Mouse (Mus musculus): ENCODE results near the gene Dapk1.

The Dapk1 gene

GRCm38 (mm10) chr13:60633945-60634344, 32.2 kb downstream of the Dapk1 start:
- Histone ChIP-seq H3K36me3 (ENCODE audit: control insufficient read depth, insufficient read depth, low read length, poor library complexity, severe bottlenecking) (no peaks in the 10 kb centered on the region), H3K27me3 (ENCODE audit: control insufficient read depth, insufficient read depth, low read length, poor library complexity, severe bottlenecking) (no peaks in the 10 kb centered on the region)
- no peak for DNase-seq (ENCODE audit: low read depth, low spot score)

- no peaks in the 10 kb centered on the region for H3K36me3 ChIP-seq (ENCODE audit: control insufficient read depth, insufficient read depth, low read length, poor library complexity, severe bottlenecking)
- DNase-seq (ENCODE audit: low read depth, low spot score) = no peak
- no peaks in the 10 kb centered on the region for H3K27me3 ChIP-seq (ENCODE audit: control insufficient read depth, insufficient read depth, low read length, poor library complexity, severe bottlenecking)
Observed at GRCm38 (mm10) chr13:60635636-60636035, 33.9 kb downstream of the Dapk1 start.

- DNase-seq (ENCODE audit: low read depth, low spot score) = no peak
- no peaks in the 10 kb centered on the region for H3K36me3 ChIP-seq (ENCODE audit: control insufficient read depth, insufficient read depth, low read length, poor library complexity, severe bottlenecking)
- H3K27me3 ChIP-seq (ENCODE audit: control insufficient read depth, insufficient read depth, low read length, poor library complexity, severe bottlenecking) = no peaks in the 10 kb centered on the region
Observed at GRCm38 (mm10) chr13:60639482-60640055, 37.8 kb downstream of the Dapk1 start.

- no peaks in the 10 kb centered on the region for H3K27me3 ChIP-seq (ENCODE audit: control insufficient read depth, insufficient read depth, low read length, poor library complexity, severe bottlenecking)
- no peak for DNase-seq (ENCODE audit: low read depth, low spot score)
- no peaks in the 10 kb centered on the region for H3K36me3 ChIP-seq (ENCODE audit: control insufficient read depth, insufficient read depth, low read length, poor library complexity, severe bottlenecking)
Observed at GRCm38 (mm10) chr13:60640420-60640819, 38.7 kb downstream of the Dapk1 start.

GRCm38 (mm10) chr13:60644457-60644889, 42.7 kb downstream of the Dapk1 start:
- no peak for DNase-seq (ENCODE audit: low read depth, low spot score)
- H3K36me3 ChIP-seq (ENCODE audit: control insufficient read depth, insufficient read depth, low read length, poor library complexity, severe bottlenecking) = no peaks in the 10 kb centered on the region
- H3K27me3 ChIP-seq (ENCODE audit: control insufficient read depth, insufficient read depth, low read length, poor library complexity, severe bottlenecking) = no peaks in the 10 kb centered on the region

- DNase-seq (ENCODE audit: low read depth, low spot score) = no peak
Observed at GRCm38 (mm10) chr13:60646791-60647190, 45.0 kb downstream of the Dapk1 start.

GRCm38 (mm10) chr13:60648350-60648749, 46.6 kb downstream of the Dapk1 start:
- no peaks in the 10 kb centered on the region for H3K36me3 ChIP-seq (ENCODE audit: control insufficient read depth, insufficient read depth, low read length, poor library complexity, severe bottlenecking)
- no peak for DNase-seq (ENCODE audit: low read depth, low spot score)
- H3K27me3 ChIP-seq (ENCODE audit: control insufficient read depth, insufficient read depth, low read length, poor library complexity, severe bottlenecking) = no peaks in the 10 kb centered on the region

More at GRCm38 (mm10) chr13:60646791-60647190, 45.0 kb downstream of the Dapk1 start:
- no peaks in the 10 kb centered on the region for H3K27me3 ChIP-seq (ENCODE audit: control insufficient read depth, insufficient read depth, low read length, poor library complexity, severe bottlenecking)
- no peaks in the 10 kb centered on the region for H3K36me3 ChIP-seq (ENCODE audit: control insufficient read depth, insufficient read depth, low read length, poor library complexity, severe bottlenecking)

GRCm38 (mm10) chr13:60650000-60650399, 48.3 kb downstream of the Dapk1 start:
- H3K36me3 ChIP-seq (ENCODE audit: control insufficient read depth, insufficient read depth, low read length, poor library complexity, severe bottlenecking) = no peaks in the 10 kb centered on the region
- DNase-seq (ENCODE audit: low read depth, low spot score) = no peak
- H3K27me3 ChIP-seq (ENCODE audit: control insufficient read depth, insufficient read depth, low read length, poor library complexity, severe bottlenecking) = no peaks in the 10 kb centered on the region

GRCm38 (mm10) chr13:60654017-60654565, 52.3 kb downstream of the Dapk1 start:
- Histone ChIP-seq H3K27me3 (ENCODE audit: control insufficient read depth, insufficient read depth, low read length, poor library complexity, severe bottlenecking) (no peaks in the 10 kb centered on the region), H3K36me3 (ENCODE audit: control insufficient read depth, insufficient read depth, low read length, poor library complexity, severe bottlenecking) (no peaks in the 10 kb centered on the region)
- no peak for DNase-seq (ENCODE audit: low read depth, low spot score)

GRCm38 (mm10) chr13:60655246-60655645, 53.5 kb downstream of the Dapk1 start:
- no peaks in the 10 kb centered on the region for H3K36me3 ChIP-seq (ENCODE audit: control insufficient read depth, insufficient read depth, low read length, poor library complexity, severe bottlenecking)
- no peak for DNase-seq (ENCODE audit: low read depth, low spot score)
- H3K27me3 ChIP-seq (ENCODE audit: control insufficient read depth, insufficient read depth, low read length, poor library complexity, severe bottlenecking) = no peaks in the 10 kb centered on the region

GRCm38 (mm10) chr13:60659600-60659999, 57.9 kb downstream of the Dapk1 start:
- H3K36me3 ChIP-seq (ENCODE audit: control insufficient read depth, insufficient read depth, low read length, poor library complexity, severe bottlenecking) = no peaks in the 10 kb centered on the region
- no peaks in the 10 kb centered on the region for H3K27me3 ChIP-seq (ENCODE audit: control insufficient read depth, insufficient read depth, low read length, poor library complexity, severe bottlenecking)
- no peak for DNase-seq (ENCODE audit: low read depth, low spot score)

GRCm38 (mm10) chr13:60660056-60660455, 58.3 kb downstream of the Dapk1 start:
- DNase-seq (ENCODE audit: low read depth, low spot score) = no peak
- H3K27me3 ChIP-seq (ENCODE audit: control insufficient read depth, insufficient read depth, low read length, poor library complexity, severe bottlenecking) = no peaks in the 10 kb centered on the region

GRCm38 (mm10) chr13:60660711-60661261, 59.0 kb downstream of the Dapk1 start:
- no peak for DNase-seq (ENCODE audit: low read depth, low spot score)
- Histone ChIP-seq H3K36me3 (ENCODE audit: control insufficient read depth, insufficient read depth, low read length, poor library complexity, severe bottlenecking) (no peaks in the 10 kb centered on the region), H3K27me3 (ENCODE audit: control insufficient read depth, insufficient read depth, low read length, poor library complexity, severe bottlenecking) (no peaks in the 10 kb centered on the region)

More at GRCm38 (mm10) chr13:60660056-60660455, 58.3 kb downstream of the Dapk1 start:
- no peaks in the 10 kb centered on the region for H3K36me3 ChIP-seq (ENCODE audit: control insufficient read depth, insufficient read depth, low read length, poor library complexity, severe bottlenecking)

- Histone ChIP-seq H3K36me3 (ENCODE audit: control insufficient read depth, insufficient read depth, low read length, poor library complexity, severe bottlenecking) (no peaks in the 10 kb centered on the region), H3K27me3 (ENCODE audit: control insufficient read depth, insufficient read depth, low read length, poor library complexity, severe bottlenecking) (no peaks in the 10 kb centered on the region)
- no peak for DNase-seq (ENCODE audit: low read depth, low spot score)
Observed at GRCm38 (mm10) chr13:60662493-60663177, 60.9 kb downstream of the Dapk1 start.

- Histone ChIP-seq H3K27me3 (ENCODE audit: control insufficient read depth, insufficient read depth, low read length, poor library complexity, severe bottlenecking) (no peaks in the 10 kb centered on the region), H3K36me3 (ENCODE audit: control insufficient read depth, insufficient read depth, low read length, poor library complexity, severe bottlenecking) (no peaks in the 10 kb centered on the region)
- DNase-seq (ENCODE audit: low read depth, low spot score) = no peak
Observed at GRCm38 (mm10) chr13:60664058-60664457, 62.3 kb downstream of the Dapk1 start.

Data from splenic B cell, adult 2 months (primary cell).